In the genomic region with DNA sequence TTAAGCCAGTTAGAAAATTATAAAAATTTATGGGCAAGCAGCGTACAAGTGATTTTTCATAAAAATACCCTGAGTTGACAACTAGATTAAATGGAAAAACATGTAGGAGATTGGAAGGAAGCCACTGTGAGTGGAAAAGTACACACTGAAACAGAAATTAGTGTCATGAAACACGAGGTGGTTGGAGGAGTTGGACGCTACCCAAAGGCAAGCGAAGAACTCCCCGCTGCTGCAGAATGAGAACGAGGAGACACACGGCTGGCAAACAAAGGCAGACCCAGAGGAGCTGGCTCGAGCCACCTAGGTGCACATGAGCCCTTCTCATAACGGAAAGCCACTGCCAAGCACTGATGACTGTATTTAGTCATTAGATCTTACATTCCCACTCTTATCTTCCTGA, we compare ENCODE assay signal across 10 mouse cellular contexts.
DNase-seq lines count a peak whose midpoint lies in the region; ATAC-seq and TF ChIP-seq lines count a peak whose summit lies in the region.
"Had no signal": no experiment of that assay in that cellular context is flagged by ENCODE, and none has a peak within 500 bp of the region (broad histone marks: within the 10 kb centered on the region; RNA-seq: fewer than 3 reads in every experiment).

No protein-coding gene starts in this region.

- H3K9ac ChIP-seq in forebrain, postnatal 0 days: peak overlapping the region; percentile 33; the same call in 1 of the 2 replicates
- H3K9ac ChIP-seq in limb, embryonic 15.5 days: no peak overlapping the region
- H3K9ac ChIP-seq: heart, embryonic 15.5 days; neural tube, embryonic 12.5 days had no signal

- H3K9me3 ChIP-seq in forebrain, postnatal 0 days (ENCODE audit: low read length): no peaks in the 10 kb centered on the region
- no peaks in the 10 kb centered on the region for H3K9me3 ChIP-seq in limb, embryonic 15.5 days
- H3K9me3 ChIP-seq: heart, embryonic 15.5 days; neural tube, embryonic 12.5 days had no signal

- no peak for TF ChIP-seq CTCF in forebrain, postnatal 0 days (IDR thresholded peaks at IDR 0.05; ENCODE audit: low read depth)

- 0 out of 2 replicates have a peak overlapping the region, but pooled peaks have one; percentile 29 for H3K27ac ChIP-seq in forebrain, postnatal 0 days (ENCODE audit: low read depth, low read length)
- peak overlapping the region; percentile 72 for H3K27ac ChIP-seq in limb, embryonic 15.5 days
- H3K27ac ChIP-seq: heart, embryonic 15.5 days; neural tube, embryonic 12.5 days had no signal

- no peaks in the 10 kb centered on the region for H3K36me3 ChIP-seq in forebrain, postnatal 0 days (ENCODE audit: insufficient read depth)
- H3K36me3 ChIP-seq in limb, embryonic 15.5 days: no peaks in the 10 kb centered on the region
- H3K36me3 ChIP-seq: heart, embryonic 15.5 days; neural tube, embryonic 12.5 days had no signal

- DNase-seq in urinary bladder, postnatal 14 days (ENCODE audit: low spot score): peak; percentile 60
- DNase-seq in urinary bladder, adult 2 months (ENCODE audit: low spot score): no peak
- DNase-seq in forebrain, postnatal 0 days: peak; percentile 70
- DNase-seq in kidney, postnatal 14 days: peak; percentile 48
- peak; percentile 82 for DNase-seq in telencephalon, adult 2 months (ENCODE audit: low read depth, low spot score)
- DNase-seq in thymus, postnatal 14 days: no peak
- DNase-seq in thymus, postnatal 25 days: no peak

- no peak overlapping the region for H3K4me3 ChIP-seq in forebrain, postnatal 0 days (ENCODE audit: low read depth, low read length)
- no peak overlapping the region for H3K4me3 ChIP-seq in limb, embryonic 15.5 days
- H3K4me3 ChIP-seq: heart, embryonic 15.5 days; neural tube, embryonic 12.5 days had no signal

- WGBS in forebrain, postnatal 0 days: 19% methylated on average over 9 of the region's 9 CpGs
- 27% methylated on average over 9 of the region's 9 CpGs for WGBS in limb, embryonic 15.5 days

- no peaks in the 10 kb centered on the region for H3K4me1 ChIP-seq in forebrain, postnatal 0 days (ENCODE audit: insufficient read depth)
- peaks cover 16% of the 10 kb centered on the region for H3K4me1 ChIP-seq in limb, embryonic 15.5 days

- ATAC-seq in forebrain, postnatal 0 days: peak; percentile 50; the same call in 1 of the 2 replicates
- peak; percentile 67; the same call in 1 of the 2 replicates for ATAC-seq in limb, embryonic 15.5 days (ENCODE audit: insufficient number of reproducible peaks, low FRiP score, low TSS enrichment, low read depth)

- peak overlapping the region; percentile 10; the same call in 1 of the 2 replicates for H3K4me2 ChIP-seq in forebrain, postnatal 0 days (ENCODE audit: low read depth)
- 0 out of 2 replicates have a peak overlapping the region, but pooled peaks have one; percentile 3 for H3K4me2 ChIP-seq in limb, embryonic 15.5 days
- H3K4me2 ChIP-seq: heart, embryonic 15.5 days; neural tube, embryonic 12.5 days had no signal

- no peaks in the 10 kb centered on the region for H3K27me3 ChIP-seq in forebrain, postnatal 0 days (ENCODE audit: insufficient read depth, low read length)
- no peaks in the 10 kb centered on the region for H3K27me3 ChIP-seq in limb, embryonic 15.5 days
- H3K27me3 ChIP-seq: heart, embryonic 15.5 days; neural tube, embryonic 12.5 days had no signal

Comparison
In these comparisons a context has a peak if more than half of its experiments do, and no peak if none do; other contexts are left out.
1. DNase-seq: peak in urinary bladder, postnatal 14 days (single experiment), forebrain, postnatal 0 days (single experiment), kidney, postnatal 14 days (single experiment) and telencephalon, adult 2 months (single experiment); none in urinary bladder, adult 2 months (single experiment), thymus, postnatal 14 days (single experiment) and thymus, postnatal 25 days (single experiment).